In the genomic region with DNA sequence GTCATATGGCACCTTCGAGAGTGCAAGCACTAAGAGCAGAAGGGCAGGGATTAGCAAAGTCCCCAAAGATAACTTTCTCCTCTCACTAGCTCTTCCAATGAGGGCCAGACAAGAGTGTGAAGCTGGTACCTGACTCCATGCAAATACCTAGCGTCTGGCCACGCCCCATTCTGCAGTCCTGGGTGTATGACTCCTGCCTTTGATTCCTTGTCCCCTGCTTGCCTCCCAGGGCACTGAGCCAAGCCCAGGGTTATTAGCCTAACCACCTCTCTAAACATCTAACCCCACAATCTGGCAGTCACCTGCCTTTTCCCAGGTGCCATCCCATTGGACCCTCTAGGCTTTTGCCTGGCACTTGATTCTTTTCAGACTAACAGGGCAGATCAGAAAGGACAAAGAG, we compare ENCODE assay signal across 14 mouse cellular contexts.
DNase-seq lines count a peak whose midpoint lies in the region; ATAC-seq and TF ChIP-seq lines count a peak whose summit lies in the region.
"Had no signal": no experiment of that assay in that cellular context is flagged by ENCODE, and none has a peak within 500 bp of the region (broad histone marks: within the 10 kb centered on the region; RNA-seq: fewer than 3 reads in every experiment).

No protein-coding gene starts in this region.

- no peak overlapping the region for H3K4me3 ChIP-seq in heart, embryonic 12.5 days
- H3K4me3 ChIP-seq in heart, embryonic 10.5 days, result no peak overlapping the region
- no peak overlapping the region for H3K4me3 ChIP-seq in gastrocnemius, adult 2 months
- no peak overlapping the region for H3K4me3 ChIP-seq in forebrain, embryonic 12.5 days (replicated peaks)
- H3K4me3 ChIP-seq: liver, embryonic 12.5 days had no signal

- H3K27ac ChIP-seq in heart, embryonic 12.5 days (ENCODE audit: poor library complexity, severe bottlenecking), result no peak overlapping the region
- no peak overlapping the region for H3K27ac ChIP-seq in heart, embryonic 10.5 days
- H3K27ac ChIP-seq in gastrocnemius, adult 2 months, result no peak overlapping the region
- H3K27ac ChIP-seq in forebrain, embryonic 12.5 days, result no peak overlapping the region
- H3K27ac ChIP-seq: hindbrain, postnatal 0 days; liver, embryonic 12.5 days had no signal

- peaks cover 13% of the 10 kb centered on the region for H3K4me1 ChIP-seq in heart, embryonic 12.5 days (replicated peaks)
- peaks cover 10% of the 10 kb centered on the region for H3K4me1 ChIP-seq in heart, embryonic 10.5 days
- peaks cover 23% of the 10 kb centered on the region for H3K4me1 ChIP-seq in forebrain, embryonic 12.5 days
- H3K4me1 ChIP-seq: liver, embryonic 12.5 days had no signal

- intact Hi-C loops in gastrocnemius, adult 2 months (cut with DNase I), result no loop called here

- H3K4me2 ChIP-seq in heart, embryonic 12.5 days, result no peak overlapping the region
- H3K4me2 ChIP-seq in forebrain, embryonic 12.5 days, result no peak overlapping the region
- H3K4me2 ChIP-seq: liver, embryonic 12.5 days had no signal

- no peaks in the 10 kb centered on the region for H3K36me3 ChIP-seq in heart, embryonic 12.5 days
- H3K36me3 ChIP-seq in heart, embryonic 10.5 days, result no peaks in the 10 kb centered on the region
- H3K36me3 ChIP-seq in forebrain, embryonic 12.5 days (replicated peaks), result no peaks in the 10 kb centered on the region
- H3K36me3 ChIP-seq: liver, embryonic 12.5 days had no signal

- no peak for DNase-seq in heart, embryonic 10.5 days (ENCODE audit: low spot score)
- DNase-seq in urinary bladder, postnatal 14 days (ENCODE audit: low spot score), result peak; percentile 10
- no peak for DNase-seq in urinary bladder, postnatal 10 days (ENCODE audit: low spot score)
- peak; percentile 56 for DNase-seq in kidney, postnatal 14 days
- no peak for DNase-seq in gastrocnemius, adult 2 months
- DNase-seq: adrenal gland, postnatal 36 days; heart, adult 18-20 months; heart, postnatal 36 days; spleen, adult 18-20 months had no signal

- no peaks in the 10 kb centered on the region for H3K9me3 ChIP-seq in heart, embryonic 12.5 days (replicated peaks)
- H3K9me3 ChIP-seq in heart, embryonic 10.5 days, result no peaks in the 10 kb centered on the region
- H3K9me3 ChIP-seq in forebrain, embryonic 12.5 days, result no peaks in the 10 kb centered on the region
- H3K9me3 ChIP-seq: liver, embryonic 12.5 days had no signal

- TF ChIP-seq CTCF in gastrocnemius, adult 2 months (IDR thresholded peaks at IDR 0.05), result no peak

- ATAC-seq in heart, embryonic 12.5 days (ENCODE audit: insufficient number of reproducible peaks, low FRiP score), result 0 out of 2 replicates have a peak, but pooled peaks have one; percentile 48
- no peak for ATAC-seq in forebrain, embryonic 12.5 days (ENCODE audit: low FRiP score)
- ATAC-seq in activated CD4-positive, CD25-positive, alpha-beta regulatory T cell, adult 4 months, result no peak
- ATAC-seq: hindbrain, postnatal 0 days; liver, embryonic 12.5 days had no signal

- WGBS in heart, embryonic 12.5 days, result 20% methylated on average over 3 of the region's 3 CpGs
- 20% methylated on average over 3 of the region's 3 CpGs for WGBS in heart, embryonic 10.5 days
- 24% methylated on average over 3 of the region's 3 CpGs for WGBS in forebrain, embryonic 12.5 days

- H3K9ac ChIP-seq in heart, embryonic 12.5 days, result no peak overlapping the region
- no peak overlapping the region for H3K9ac ChIP-seq in forebrain, embryonic 12.5 days
- H3K9ac ChIP-seq: liver, embryonic 12.5 days had no signal

- no peaks in the 10 kb centered on the region for H3K27me3 ChIP-seq in heart, embryonic 12.5 days (replicated peaks)
- no peaks in the 10 kb centered on the region for H3K27me3 ChIP-seq in heart, embryonic 10.5 days (ENCODE audit: insufficient read depth, poor library complexity, severe bottlenecking)
- H3K27me3 ChIP-seq in forebrain, embryonic 12.5 days, result no peaks in the 10 kb centered on the region
- H3K27me3 ChIP-seq: liver, embryonic 12.5 days had no signal

Comparison
In these comparisons a context has a peak if more than half of its experiments do, and no peak if none do; other contexts are left out.
1. DNase-seq: peak in urinary bladder, postnatal 14 days (single experiment) and kidney, postnatal 14 days (single experiment); none in heart, embryonic 10.5 days (single experiment), urinary bladder, postnatal 10 days (single experiment) and gastrocnemius, adult 2 months (single experiment).